Mouse (Mus musculus) fat pad, adult 2 months (tissue): ENCODE results near the gene Ddx3x.
"Not testable (repeated sequence)": the region's sequence is repeated elsewhere in the genome, so short reads cannot be mapped to it uniquely, and the experiment has no call there.

Source experiments
- DNase-seq: peaks from one replicate; pipeline ENCODE4 v3.0.0-alpha.2; 2011; ENCODE audit warnings: low read depth, low spot score; ENCODE audit errors: extremely low read depth

The Ddx3x gene

DNA sequence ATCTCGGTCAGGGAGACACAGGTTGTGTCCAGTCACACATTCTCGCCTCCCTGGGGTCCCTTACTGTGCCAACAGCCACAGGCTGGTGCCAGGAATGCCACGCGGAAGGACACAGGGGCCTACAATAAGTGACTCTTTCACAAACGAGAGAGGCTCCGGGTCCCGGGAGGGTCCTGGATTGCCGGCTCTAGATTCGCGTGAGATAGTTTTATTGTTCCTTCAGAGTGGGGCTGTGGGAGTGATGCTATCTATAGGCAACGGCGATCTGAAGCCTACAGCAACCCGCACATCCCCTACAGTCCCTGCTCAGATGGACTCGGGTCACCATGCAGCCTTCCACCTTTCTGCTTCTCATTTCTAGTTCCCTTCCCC, 747 bp upstream of the Ddx3x start:
- no peak for DNase-seq

DNA sequence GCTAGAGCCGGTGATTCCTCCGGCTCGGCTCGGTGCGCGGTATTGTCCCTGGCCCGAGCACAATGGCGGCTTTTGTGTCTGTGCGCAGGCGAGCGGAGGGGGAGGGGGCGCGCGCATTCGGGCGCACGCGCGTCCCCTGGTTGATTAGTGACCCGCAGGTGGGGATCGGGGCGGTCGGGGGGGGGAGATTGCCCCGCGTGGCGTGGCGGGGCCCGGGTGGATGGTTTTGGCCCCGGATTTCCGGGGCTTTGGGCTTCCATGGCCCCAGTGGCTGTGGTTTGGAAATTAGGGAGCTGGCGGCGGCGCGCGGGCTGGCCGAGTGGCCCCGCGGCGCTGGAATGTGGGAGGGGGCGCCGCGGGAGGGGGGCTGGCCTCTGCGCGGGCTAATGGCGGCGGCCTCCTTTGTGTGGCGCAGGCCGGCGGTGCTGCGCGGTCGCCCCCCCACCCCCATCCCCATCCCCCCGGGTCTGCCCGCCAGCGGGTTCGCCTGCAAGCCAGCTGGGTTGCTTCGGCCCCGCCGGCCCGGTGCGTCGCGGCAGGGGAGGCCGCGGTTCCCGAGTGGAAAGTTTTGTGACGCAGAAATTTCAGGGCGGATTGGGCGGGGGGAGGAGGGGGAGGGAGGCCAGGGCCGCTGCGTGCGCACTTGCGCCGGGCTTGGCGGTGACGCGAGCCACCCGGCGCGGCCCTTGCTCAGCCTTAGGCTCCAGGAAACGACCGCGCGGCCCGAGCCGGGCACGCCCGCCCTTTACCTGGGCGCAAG, 739 bp downstream of the Ddx3x start:
- no peak for DNase-seq

DNA sequence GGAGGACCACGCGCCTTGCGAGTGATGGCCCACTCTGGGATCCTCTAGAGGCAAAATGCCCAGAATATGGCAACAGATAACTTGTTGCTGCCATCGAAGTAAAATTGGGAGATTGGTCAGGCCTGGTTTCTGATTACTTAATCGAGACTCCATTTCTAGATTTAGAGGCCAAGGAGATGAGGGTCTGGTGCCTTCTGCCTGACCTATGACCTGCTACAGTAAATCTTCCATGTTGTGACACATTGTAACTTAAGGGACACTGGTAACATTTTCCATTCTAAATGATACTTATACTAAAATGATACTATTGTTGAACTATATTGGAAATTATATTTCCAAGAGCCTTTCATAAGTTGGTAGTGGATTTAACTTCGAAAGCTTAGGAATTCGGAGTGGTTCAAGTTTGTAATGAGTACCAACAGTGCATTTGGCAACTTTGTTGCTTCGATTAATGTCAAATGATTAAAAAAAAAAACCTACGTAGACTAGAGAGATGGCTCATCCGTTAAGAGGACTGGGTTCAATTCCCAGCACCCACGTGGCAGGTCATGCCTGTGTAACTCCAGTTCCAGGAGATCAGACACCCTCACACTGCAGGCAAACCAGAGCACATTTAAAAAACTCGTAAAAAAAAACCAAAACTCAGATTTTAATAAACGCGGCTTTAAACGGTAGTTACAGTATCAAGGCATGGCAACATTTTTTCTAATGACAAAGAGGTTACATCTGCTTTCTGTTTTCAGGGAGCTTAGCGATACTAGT, 1.5 kb downstream of the Ddx3x start:
- no peak for DNase-seq

DNA sequence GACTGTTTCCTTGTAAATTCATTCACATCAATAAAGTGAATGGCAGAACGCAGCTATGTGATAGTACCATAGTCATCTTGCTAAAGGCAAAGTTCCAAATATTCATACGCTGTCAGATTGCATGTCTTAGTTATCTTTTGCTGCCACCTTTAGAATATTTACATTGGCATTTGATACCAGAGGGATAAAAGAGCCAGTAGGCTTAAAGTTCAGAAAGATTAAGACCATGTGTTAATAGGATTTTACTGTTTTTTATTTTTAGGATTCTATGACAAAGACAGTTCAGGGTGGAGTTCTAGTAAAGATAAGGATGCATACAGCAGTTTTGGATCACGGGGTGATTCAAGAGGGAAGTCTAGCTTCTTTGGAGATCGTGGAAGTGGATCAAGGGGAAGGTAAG, 5.0 kb downstream of the Ddx3x start:
- DNase-seq = no peak

DNA sequence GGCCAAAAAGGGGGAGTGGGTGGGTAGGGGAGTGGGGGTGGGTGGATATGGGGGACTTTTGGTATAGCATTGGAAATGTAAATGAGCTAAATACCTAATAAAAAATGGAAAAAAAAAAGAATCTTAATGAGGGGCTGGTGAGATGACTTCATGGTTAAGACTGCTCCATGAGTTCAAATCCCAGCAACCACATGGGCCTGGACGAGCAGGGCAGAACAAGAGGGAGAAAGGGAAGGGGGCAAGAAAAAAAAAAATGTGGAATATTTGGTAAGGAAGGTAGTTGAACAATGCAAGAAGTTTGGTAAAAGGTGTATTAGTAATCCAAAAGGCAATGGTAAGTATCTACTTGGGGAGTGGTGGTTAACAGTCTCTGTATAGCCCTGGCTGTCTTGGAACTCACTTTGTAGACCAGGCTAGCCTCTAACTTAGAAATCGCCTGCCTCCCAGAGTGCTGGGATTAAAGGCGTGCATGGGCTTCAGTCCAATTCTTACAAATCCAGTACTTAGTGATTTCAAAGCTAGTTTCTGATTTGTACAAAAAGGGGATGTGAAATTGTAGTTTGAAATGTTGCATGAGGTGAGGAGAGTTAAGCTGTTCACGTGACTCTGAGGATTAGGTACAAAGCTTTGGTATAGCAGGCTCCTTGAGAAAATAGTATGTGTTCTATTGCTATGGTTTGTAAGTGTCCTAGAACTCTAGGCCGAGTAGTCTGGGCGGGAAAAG, 13.9 kb downstream of the Ddx3x start:
- no peak for DNase-seq

DNA sequence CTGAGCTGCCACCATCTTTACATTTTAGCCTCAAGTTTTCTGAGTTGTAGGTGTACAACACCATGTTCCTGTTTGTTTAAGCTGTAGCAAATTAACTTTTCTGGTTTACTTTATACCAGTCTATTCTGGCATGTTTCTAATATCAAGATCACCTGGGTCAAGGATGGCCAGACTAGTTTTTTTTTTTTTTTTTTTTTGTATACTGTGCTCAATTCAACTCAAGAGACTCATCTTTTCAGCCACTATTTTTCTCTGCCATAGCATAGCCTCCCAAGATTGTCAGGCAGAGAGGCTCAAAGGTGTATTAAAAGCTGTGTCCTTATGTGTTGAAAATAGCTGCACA, 14.4 kb downstream of the Ddx3x start:
- DNase-seq = no peak

DNA sequence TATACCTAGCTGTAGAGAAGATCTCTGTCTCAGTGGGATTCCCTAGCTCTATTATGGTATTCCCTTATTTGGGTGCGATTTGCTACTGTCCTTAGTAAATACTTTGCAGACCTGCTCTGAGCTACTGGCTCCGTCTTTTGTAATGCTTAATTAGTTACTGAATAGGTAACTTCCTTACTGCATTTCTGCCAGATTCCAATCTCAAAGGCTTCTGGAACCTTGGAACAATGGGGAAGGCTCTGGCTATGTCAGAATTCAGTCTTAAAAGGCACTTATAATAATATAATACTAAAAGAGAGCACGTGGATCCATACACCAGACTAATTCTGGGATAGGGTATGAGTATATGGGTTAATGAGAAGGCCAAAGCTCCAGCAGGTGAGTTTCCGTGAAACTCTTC, 15.5 kb downstream of the Ddx3x start:
- DNase-seq = not testable (repeated sequence)

DNA sequence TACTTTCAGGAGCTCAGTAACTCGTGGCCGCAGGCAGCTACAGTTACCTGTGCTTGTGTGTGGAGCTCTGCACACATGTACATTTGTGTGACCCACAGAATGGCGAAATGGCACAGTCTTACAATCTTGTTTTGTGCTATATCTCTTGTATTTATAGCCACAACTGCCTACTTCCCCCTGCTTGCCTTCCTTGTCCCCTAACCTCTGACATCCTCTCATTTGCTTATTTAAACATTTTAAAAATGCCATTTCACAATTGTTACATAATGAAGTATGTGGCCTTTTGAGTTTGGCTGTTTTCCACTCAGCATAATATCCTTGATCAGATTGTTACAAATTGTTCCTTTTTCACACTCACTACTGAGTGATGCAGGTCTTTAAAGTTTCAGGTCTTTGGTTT, 25.4 kb downstream of the Ddx3x start:
- no peak for DNase-seq

DNA sequence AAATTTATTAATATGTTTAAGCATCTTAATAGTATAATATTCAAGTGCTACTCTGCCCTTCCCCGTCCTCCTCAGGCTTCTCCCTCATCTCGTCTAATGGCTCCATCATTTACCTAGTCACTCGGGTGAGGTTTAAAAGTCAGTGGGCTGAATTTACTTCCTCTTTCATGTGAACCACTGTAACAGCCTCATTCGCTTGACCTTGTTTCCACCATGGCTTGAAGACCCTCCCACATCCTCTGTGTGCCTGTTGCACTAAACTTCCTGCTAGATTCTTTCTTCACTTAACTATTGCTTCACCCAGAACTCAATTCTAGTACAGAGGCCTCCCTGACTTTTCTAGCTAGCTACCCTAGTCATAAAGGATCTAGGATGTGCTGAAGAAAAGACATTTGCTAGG, 30.6 kb downstream of the Ddx3x start:
- no peak for DNase-seq

DNA sequence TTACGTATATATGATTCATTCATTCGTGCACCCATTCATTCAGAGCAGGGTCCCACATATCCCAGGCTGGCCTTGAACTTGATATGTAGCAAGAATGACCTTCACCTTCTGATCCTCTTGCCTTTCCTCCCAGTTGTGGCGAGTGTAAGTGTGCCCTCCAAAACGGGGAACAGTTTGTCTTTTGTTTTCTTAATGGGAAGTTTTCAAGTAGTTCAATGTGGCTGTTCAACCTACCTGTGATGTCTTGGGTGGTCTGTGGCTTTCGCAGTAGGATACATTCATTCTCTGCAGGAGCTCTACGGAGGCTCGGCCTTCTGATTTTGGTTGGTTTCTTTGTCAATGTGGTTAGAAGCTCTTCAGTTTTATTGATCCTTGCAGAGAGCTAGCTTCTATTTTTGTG, 48.8 kb downstream of the Ddx3x start:
- no peak for DNase-seq
